Mouse (Mus musculus) megakaryocyte, embryonic 14.5 days (primary cell): ENCODE measurements around the gene Robo4.

Source experiments
- FLI1 ChIP-seq: IDR thresholded peaks from 2 replicates; pipeline ENCODE4 v1.6.1; 2012; ENCODE audit warnings: low read length, inconsistent platforms, mixed read lengths
- GATA1 ChIP-seq: IDR thresholded peaks from 3 replicates; pipeline ENCODE4 v1.6.1; 2012; ENCODE audit warnings: mixed read lengths, low read length, inconsistent platforms, borderline replicate concordance

DNA sequence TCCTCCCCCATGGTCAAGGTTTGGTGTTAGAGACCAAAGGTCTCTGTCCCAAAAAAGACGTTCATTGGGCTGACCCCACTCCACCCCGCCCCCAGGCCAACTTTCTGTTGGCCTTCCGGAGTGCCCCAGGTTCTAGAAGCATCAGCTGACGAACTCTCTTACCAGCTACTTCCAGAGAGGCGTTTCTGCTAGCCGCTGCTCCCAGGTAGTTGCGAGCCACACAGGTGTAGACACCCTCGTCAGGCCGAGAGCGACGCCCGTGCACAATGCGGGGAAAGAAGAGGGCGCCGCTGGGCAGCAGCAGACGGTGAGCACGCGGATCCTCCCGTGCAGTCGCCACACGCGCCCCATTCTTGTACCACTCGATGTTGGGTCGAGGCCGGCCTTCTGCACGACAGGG lies 27.6 kb downstream of the Robo4 start:
- TF ChIP-seq GATA1 (no peak), FLI1 (no peak)
